Mouse (Mus musculus) mesoderm, embryonic 11.5 days (tissue): Measurements from ENCODE around the gene Slc27a4.
A peak's percentile ranks its signal among the peaks of the same experiment; 100 is the strongest.

Experiments
- DNase-seq: peaks from one replicate; pipeline ENCODE4 v3.0.0-alpha.2; 2012; ENCODE audit warnings: low read depth, low spot score

The Slc27a4 gene

GRCm38 (mm10) chr2:29856451-29857260 is 54.2 kb downstream of the Slc27a4 start:
- peak; percentile 89 for DNase-seq

GRCm38 (mm10) chr2:29857341-29857740 is 54.9 kb downstream of the Slc27a4 start:
- DNase-seq, result no peak

DNA sequence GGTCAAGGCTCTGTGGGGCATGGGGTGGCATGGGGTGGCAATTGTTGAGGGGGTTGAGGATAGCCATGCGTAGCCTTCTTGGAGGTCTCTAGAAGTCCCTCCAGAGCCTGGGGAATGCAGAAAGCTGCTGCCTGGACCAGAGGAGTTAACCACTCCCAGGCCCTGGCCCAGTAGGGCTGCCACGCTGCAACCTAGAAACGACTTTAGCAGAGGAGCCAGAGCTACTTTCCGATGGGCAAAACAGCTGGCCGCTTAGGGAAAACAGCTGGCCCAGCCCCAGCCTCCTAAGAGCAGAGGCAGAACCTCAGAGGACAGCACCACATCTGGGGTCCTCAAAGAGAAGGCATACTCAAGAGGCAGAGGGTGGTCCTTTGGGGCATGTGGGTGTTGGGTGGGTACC is 55.5 kb downstream of the Slc27a4 start:
- no peak for DNase-seq

DNA sequence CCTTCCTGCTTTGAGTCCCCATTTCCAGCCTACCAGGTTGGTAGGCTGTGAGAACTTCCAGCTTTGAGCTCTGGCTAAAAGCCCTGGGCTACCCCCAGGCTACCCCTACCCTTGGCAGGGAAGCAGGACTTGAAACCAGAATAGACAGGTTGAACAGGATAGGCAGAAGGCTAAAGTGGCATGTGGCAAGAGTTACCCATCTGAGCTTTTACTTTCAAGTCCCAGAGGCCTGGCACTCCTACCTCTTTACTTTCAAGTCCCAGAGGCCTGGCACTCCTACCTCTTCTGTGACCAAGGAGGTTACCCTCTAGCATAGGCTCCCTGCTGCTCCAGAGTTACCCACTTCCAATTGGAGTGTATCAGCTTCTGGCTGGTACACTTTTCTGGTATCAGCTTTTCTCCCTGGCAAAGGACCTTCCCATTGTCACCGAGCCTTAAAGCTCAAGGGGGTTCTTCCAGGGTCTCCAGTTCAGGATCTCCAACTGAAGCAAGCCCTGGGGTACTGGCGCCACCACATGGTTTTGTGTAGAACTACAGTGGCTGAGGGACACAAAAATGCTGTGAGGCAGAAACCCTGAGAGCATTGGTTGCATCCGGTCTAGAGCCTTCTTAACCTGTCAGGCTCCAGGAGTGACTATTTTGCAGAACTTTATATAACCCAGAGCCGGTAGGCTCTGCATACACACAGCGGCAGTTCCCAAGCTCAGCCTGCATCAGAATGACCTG is 56.5 kb downstream of the Slc27a4 start:
- DNase-seq, result peak; percentile 86

GRCm38 (mm10) chr2:29865125-29865524 is 62.7 kb downstream of the Slc27a4 start:
- no peak for DNase-seq
